Comparison of ENCODE assay signal across 8 mouse cellular contexts in the genomic region with DNA sequence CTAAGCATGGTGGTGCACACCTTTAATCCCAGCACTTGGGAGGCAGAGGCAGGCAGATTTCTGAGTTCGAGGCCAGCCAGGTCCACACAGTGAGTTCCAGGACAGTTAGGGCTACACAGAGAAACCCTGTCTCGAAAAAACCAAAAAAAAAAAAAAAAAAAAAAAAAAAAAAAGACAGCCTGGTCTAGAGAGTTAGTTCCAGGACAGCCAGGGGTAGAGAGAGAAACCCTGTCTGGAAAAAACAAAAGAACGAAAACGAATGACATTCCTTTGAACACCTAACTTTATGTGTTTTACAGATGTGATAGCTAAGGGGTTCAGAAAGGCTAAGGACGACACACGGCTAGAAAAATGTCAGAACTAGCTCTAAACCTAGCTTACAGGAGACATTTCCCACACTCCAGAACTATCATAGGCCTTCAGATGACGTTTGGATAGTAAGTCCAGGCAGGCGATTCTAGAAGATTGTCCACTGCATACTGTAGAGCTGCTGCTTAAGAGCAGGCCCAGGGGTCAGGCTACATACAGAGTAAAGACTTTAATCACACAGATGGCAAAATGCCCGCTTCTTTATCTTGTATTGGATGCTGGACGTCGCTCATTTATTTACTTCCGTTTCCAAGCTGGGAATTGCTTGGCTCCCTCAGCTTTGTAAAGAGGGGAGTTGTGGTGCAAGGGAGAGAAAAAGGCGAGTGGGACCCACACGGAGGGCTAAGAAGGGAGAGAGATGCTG. TPM values are rescaled to one million over a fixed set of nuclear protein-coding genes. Genes with fewer than 3 reads are reported as not detected.
A peak's percentile ranks its signal among the peaks of the same experiment; 100 is the strongest.
DNase-seq lines count a peak whose midpoint lies in the region; ATAC-seq and TF ChIP-seq lines count a peak whose summit lies in the region.

No protein-coding gene starts in this region.

- H3K27me3 ChIP-seq in heart, embryonic 11.5 days (ENCODE audit: control insufficient read depth, insufficient read depth, low read length), result peaks cover 38% of the 10 kb centered on the region
- no peaks in the 10 kb centered on the region for H3K27me3 ChIP-seq in MEL (ENCODE audit: control insufficient read depth in 1 of 2, insufficient read depth in 2 of 2, low read length in 2 of 2)
- peaks cover 3% of the 10 kb centered on the region; the same call in 1 of the 2 replicates for H3K27me3 ChIP-seq in heart, embryonic 16.5 days (ENCODE audit: control insufficient read depth, insufficient read depth, low read length)

- peak overlapping the region; percentile 51 for H3K4me3 ChIP-seq in heart, embryonic 11.5 days (ENCODE audit: low read depth, low read length)
- H3K4me3 ChIP-seq in MEL (ENCODE audit: control insufficient read depth in 1 of 2, insufficient read depth in 1 of 2, low read depth in 2 of 2, low read length in 2 of 2), result peak overlapping the region; percentile 66 to 84
- H3K4me3 ChIP-seq in heart, embryonic 16.5 days (ENCODE audit: low read length), result peak overlapping the region; percentile 75

- 33% methylated on average over 14 of the region's 14 CpGs for WGBS in heart, embryonic 11.5 days (ENCODE audit: insufficient replicate concordance)
- 30% methylated on average over 14 of the region's 14 CpGs for WGBS in heart, embryonic 16.5 days

- TF ChIP-seq EP300 in MEL (IDR thresholded peaks at IDR 0.05; ENCODE audit: low read depth in 1 of 2, low read length in 2 of 2), result peak; percentile 25 to 64; a peak in 3 of 4 replicates

- H3K9me3 ChIP-seq in heart, embryonic 11.5 days (replicated peaks; ENCODE audit: control insufficient read depth, low read length), result no peaks in the 10 kb centered on the region
- no peaks in the 10 kb centered on the region for H3K9me3 ChIP-seq in MEL (replicated peaks; ENCODE audit: insufficient read depth, low read length)
- H3K9me3 ChIP-seq in heart, embryonic 16.5 days (replicated peaks; ENCODE audit: control insufficient read depth, low read length), result no peaks in the 10 kb centered on the region

- H3K4me2 ChIP-seq in heart, embryonic 11.5 days, result peak overlapping the region; percentile 97
- peak overlapping the region; percentile 83 for H3K4me2 ChIP-seq in heart, embryonic 16.5 days (ENCODE audit: low read depth, low read length)

- no peak overlapping the region for H3K27ac ChIP-seq in heart, embryonic 11.5 days (ENCODE audit: low read depth, low read length)
- H3K27ac ChIP-seq in MEL (ENCODE audit: control insufficient read depth, low read depth, low read length), result peak overlapping the region; percentile 78
- H3K27ac ChIP-seq in heart, embryonic 16.5 days (ENCODE audit: low read length), result peak overlapping the region; percentile 73

- TF ChIP-seq CTCF in MEL (IDR thresholded peaks at IDR 0.05 in 2 of 3, conservative IDR thresholded peaks at IDR 0.05 in 1 of 3; ENCODE audit: control insufficient read depth in 1 of 3, insufficient read depth in 1 of 3, low read depth in 2 of 3, low read length in 3 of 3, poor library complexity in 1 of 3, severe bottlenecking in 1 of 3), result no peak

- peaks cover 8% of the 10 kb centered on the region for H3K79me2 ChIP-seq in MEL (ENCODE audit: control insufficient read depth, insufficient read depth, low read length, poor library complexity)

- TF ChIP-seq POLR2A in MEL (IDR thresholded peaks at IDR 0.05; ENCODE audit: control insufficient read depth in 1 of 2, insufficient read depth in 1 of 2, low read depth in 1 of 2, low read length in 2 of 2, poor library complexity in 1 of 2), result no peak

- DNase-seq in heart, adult 18-20 months, result no peak
- peak; percentile 88 for DNase-seq in MEL (ENCODE audit: low read depth, low spot score)
- peak; percentile 20 for DNase-seq in lung, postnatal 36 days
- DNase-seq in adrenal gland, adult (ENCODE audit: inconsistent age in 2 of 2, low spot score in 1 of 2), result no peak
- no peak for DNase-seq in retina, embryonic 14.5 days (ENCODE audit: low spot score)

- ATAC-seq in heart, embryonic 11.5 days (replicated peaks; ENCODE audit: insufficient number of reproducible peaks, low FRiP score, low TSS enrichment), result no peak
- ATAC-seq in heart, embryonic 16.5 days (replicated peaks; ENCODE audit: extremely low read depth, insufficient read depth, low FRiP score), result peak; percentile 31; the same call in 1 of the 2 replicates
- ATAC-seq in erythroid progenitor cell, adult 5-6 weeks (replicated peaks; ENCODE audit: low FRiP score, poor library complexity, severe bottlenecking), result no peak

- peaks cover 6% of the 10 kb centered on the region; the same call in 1 of the 2 replicates for H3K4me1 ChIP-seq in heart, embryonic 11.5 days (ENCODE audit: control insufficient read depth, insufficient read depth, low read length)
- peaks cover 22 to 41% of the 10 kb centered on the region in 2 experiments for H3K4me1 ChIP-seq in MEL (ENCODE audit: control insufficient read depth in 1 of 2, insufficient read depth in 2 of 2, low read length in 2 of 2)
- peaks cover 11% of the 10 kb centered on the region for H3K4me1 ChIP-seq in heart, embryonic 16.5 days (ENCODE audit: control insufficient read depth, insufficient read depth, low read length)

- no peak for TF ChIP-seq RAD21 in MEL (IDR thresholded peaks at IDR 0.05; ENCODE audit: low read depth, low read length)

- peak overlapping the region; percentile 72 for H3K9ac ChIP-seq in heart, embryonic 11.5 days (ENCODE audit: low read depth, low read length)
- peak overlapping the region; percentile 84 for H3K9ac ChIP-seq in MEL (ENCODE audit: control insufficient read depth, low read depth, low read length, poor library complexity, severe bottlenecking)
- peak overlapping the region; percentile 82 for H3K9ac ChIP-seq in heart, embryonic 16.5 days (ENCODE audit: low read length)

- H3K36me3 ChIP-seq in heart, embryonic 11.5 days (ENCODE audit: control insufficient read depth, insufficient read depth, low read length), result no peaks in the 10 kb centered on the region
- peaks cover 0 to 46% of the 10 kb centered on the region in 2 experiments; a peak in 2 of 4 replicates for H3K36me3 ChIP-seq in MEL (ENCODE audit: control insufficient read depth in 1 of 2, insufficient read depth in 2 of 2, low read length in 2 of 2)
- no peaks in the 10 kb centered on the region for H3K36me3 ChIP-seq in heart, embryonic 16.5 days (ENCODE audit: control insufficient read depth, insufficient read depth)

TF ChIP-seq in MEL, 35 proteins besides CTCF, POLR2A, EP300 and RAD21 (continues in another document):
- TF ChIP-seq POLR2AphosphoS5 (IDR thresholded peaks at IDR 0.05; ENCODE audit: borderline replicate concordance, low read depth, low read length), result no peak

RNA-seq across cellular contexts. Expression of gene 2310034G01Rik, which starts 2.0 kb away (rescaled TPM):
- 0.90 and 1.0 TPM in 2 replicates for polyA plus RNA-seq in heart, embryonic 11.5 days (2014; fragmentation: Nextera tagmentation; extraction: Ambion mirVana)
- total RNA-seq in heart, adult 18-20 months (2021), result under 1 TPM; 0.69 TPM
- 0.50 and 0.78 TPM in 2 replicates for total RNA-seq in MEL (2012; rRNA removed)
- under 1 TPM in 1 of 2 experiments, not detected in 1; 0.95 TPM for polyA plus RNA-seq in MEL (2012; ENCODE audit: insufficient read depth in 1 of 2, insufficient read length in 2 of 2, low read depth in 1 of 2, low replicate concordance in 2 of 2, missing spikeins in 1 of 2)
- 1.1 and 1.2 TPM in 2 replicates for polyA plus RNA-seq in heart, embryonic 16.5 days (2015; fragmentation: Nextera tagmentation; extraction: Ambion mirVana)
- not detected in 2 replicates for total RNA-seq in erythroid progenitor cell, adult 5-6 weeks (2015; ENCODE audit: low replicate concordance)
- not detected in 2 replicates for total RNA-seq in erythroid progenitor cell, adult 5-6 weeks (2017; ENCODE audit: low replicate concordance)

RNA-seq across cellular contexts. Expression of gene Mfsd13a, which starts 7.2 kb away (rescaled TPM):
- polyA plus RNA-seq in heart, embryonic 11.5 days (2014; fragmentation: Nextera tagmentation; extraction: Ambion mirVana), result 3.1 and 4.0 TPM in 2 replicates
- total RNA-seq in heart, adult 18-20 months (2021), result 1 to 10 TPM; 3.7 to 4.0 TPM
- 4.7 and 5.5 TPM in 2 replicates for total RNA-seq in MEL (2012; rRNA removed)
- polyA plus RNA-seq in MEL (2012; ENCODE audit: insufficient read depth in 1 of 2, insufficient read length in 2 of 2, low read depth in 1 of 2, low replicate concordance in 2 of 2, missing spikeins in 1 of 2), result 10 to 100 TPM in 1 of 2 experiments, not detected in 1; 45.9 TPM
- 6.0 TPM in 2 replicates for polyA plus RNA-seq in heart, embryonic 16.5 days (2015; fragmentation: Nextera tagmentation; extraction: Ambion mirVana)
- total RNA-seq in erythroid progenitor cell, adult 5-6 weeks (2015; ENCODE audit: low replicate concordance), result 4.6 and 6.1 TPM in 2 replicates
- total RNA-seq in erythroid progenitor cell, adult 5-6 weeks (2017; ENCODE audit: low replicate concordance), result 1.4 and 6.2 TPM in 2 replicates

RNA-seq across cellular contexts. Expression of gene Cuedc2, which starts 9.6 kb away (rescaled TPM):
- polyA plus RNA-seq in heart, embryonic 11.5 days (2014; fragmentation: Nextera tagmentation; extraction: Ambion mirVana), result 124 and 139 TPM in 2 replicates
- total RNA-seq in heart, adult 18-20 months (2021), result 10 to 100 TPM; 91.4 to 92.1 TPM
- total RNA-seq in MEL (2012; rRNA removed), result 270 and 302 TPM in 2 replicates
- 100 to 1,000 TPM; 251 to 297 TPM for polyA plus RNA-seq in MEL (2012; ENCODE audit: insufficient read depth in 1 of 2, insufficient read length in 2 of 2, low read depth in 1 of 2, low replicate concordance in 2 of 2, missing spikeins in 1 of 2)
- 142 and 150 TPM in 2 replicates for polyA plus RNA-seq in heart, embryonic 16.5 days (2015; fragmentation: Nextera tagmentation; extraction: Ambion mirVana)
- total RNA-seq in erythroid progenitor cell, adult 5-6 weeks (2015; ENCODE audit: low replicate concordance), result 8.4 and 16.2 TPM in 2 replicates
- 42.4 and 50.7 TPM in 2 replicates for total RNA-seq in erythroid progenitor cell, adult 5-6 weeks (2017; ENCODE audit: low replicate concordance)

RNA-seq across cellular contexts. Expression of gene Fbxl15, which starts 20.1 kb away (rescaled TPM):
- polyA plus RNA-seq in heart, embryonic 11.5 days (2014; fragmentation: Nextera tagmentation; extraction: Ambion mirVana), result 9.6 and 9.7 TPM in 2 replicates
- total RNA-seq in heart, adult 18-20 months (2021), result 1 to 10 TPM; 6.5 to 6.9 TPM
- total RNA-seq in MEL (2012; rRNA removed), result 12.1 and 12.7 TPM in 2 replicates
- 10 to 100 TPM in 1 of 2 experiments, not detected in 1; 13.2 TPM for polyA plus RNA-seq in MEL (2012; ENCODE audit: insufficient read depth in 1 of 2, insufficient read length in 2 of 2, low read depth in 1 of 2, low replicate concordance in 2 of 2, missing spikeins in 1 of 2)
- 11.0 and 12.8 TPM in 2 replicates for polyA plus RNA-seq in heart, embryonic 16.5 days (2015; fragmentation: Nextera tagmentation; extraction: Ambion mirVana)
- total RNA-seq in erythroid progenitor cell, adult 5-6 weeks (2015; ENCODE audit: low replicate concordance), result not detected in 2 replicates
- 2.2 TPM in 1 of 2 replicates, not detected in the other for total RNA-seq in erythroid progenitor cell, adult 5-6 weeks (2017; ENCODE audit: low replicate concordance)

RNA-seq across cellular contexts. Expression of gene Psd, which starts 21.1 kb away (rescaled TPM):
- 8.8 and 9.1 TPM in 2 replicates for polyA plus RNA-seq in heart, embryonic 11.5 days (2014; fragmentation: Nextera tagmentation; extraction: Ambion mirVana)
- under 1 TPM; 0.51 to 0.60 TPM for total RNA-seq in heart, adult 18-20 months (2021)
- total RNA-seq in MEL (2012; rRNA removed), result 1.9 and 4.5 TPM in 2 replicates
- 10 to 100 TPM in 1 of 2 experiments, not detected in 1; 17.2 TPM for polyA plus RNA-seq in MEL (2012; ENCODE audit: insufficient read depth in 1 of 2, insufficient read length in 2 of 2, low read depth in 1 of 2, low replicate concordance in 2 of 2, missing spikeins in 1 of 2)
- 4.1 and 5.1 TPM in 2 replicates for polyA plus RNA-seq in heart, embryonic 16.5 days (2015; fragmentation: Nextera tagmentation; extraction: Ambion mirVana)
- total RNA-seq in erythroid progenitor cell, adult 5-6 weeks (2015; ENCODE audit: low replicate concordance), result not detected in 2 replicates
- total RNA-seq in erythroid progenitor cell, adult 5-6 weeks (2017; ENCODE audit: low replicate concordance), result 2.8 TPM in 1 of 2 replicates, not detected in the other

Comparison
In these comparisons a context has a peak if more than half of its experiments do, and no peak if none do; other contexts are left out.
1. DNase-seq: peak in MEL (single experiment) and lung, postnatal 36 days (single experiment); none in heart, adult 18-20 months (0 of 2), adrenal gland, adult (0 of 2) and retina, embryonic 14.5 days (single experiment).
2. Peak in every context shown above with its lines, with median percentiles within 50 percentile points of each other: H3K4me3 ChIP-seq and H3K9ac ChIP-seq.